Mouse (Mus musculus): ENCODE data around the gene Ascl2. TPM values are rescaled to one million over a fixed set of nuclear protein-coding genes. Genes with fewer than 3 reads are reported as not detected.
A peak's percentile ranks its signal among the peaks of the same experiment; 100 is the strongest.

Ascl2 gene
- polyA plus RNA-seq, 1 experiment from 2014 or later: 0.93 TPM

DNA sequence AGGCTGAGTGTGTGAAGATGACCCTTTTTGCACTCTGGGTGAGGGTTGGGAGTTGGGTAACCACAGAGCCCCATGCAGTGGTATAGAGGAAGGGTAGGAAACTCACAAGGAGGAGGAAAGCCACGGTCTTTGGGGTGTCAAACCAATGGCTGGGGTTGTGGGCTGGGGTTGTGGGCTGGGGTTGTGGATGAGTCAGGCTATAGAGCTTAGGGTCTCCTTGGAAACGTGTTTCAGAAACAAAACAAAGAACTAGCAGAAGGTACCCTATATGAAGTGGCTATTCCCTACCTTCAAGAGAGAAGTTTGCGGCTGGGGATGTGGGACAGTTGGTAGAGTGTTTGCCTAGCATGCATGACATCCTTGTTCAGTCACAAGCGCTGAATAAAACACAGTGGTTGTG is 40.9 kb upstream of the Ascl2 start:
- 79% methylated on average over 4 of the region's 4 CpGs for WGBS
- H3K4me2 ChIP-seq (ENCODE audit: low read length): no peak overlapping the region
- H3K27ac ChIP-seq (ENCODE audit: low read depth, low read length): no peak overlapping the region
- H3K27me3 ChIP-seq (replicated peaks; ENCODE audit: control insufficient read depth, insufficient read depth, low read length): no peaks in the 10 kb centered on the region
- no peak overlapping the region for H3K4me3 ChIP-seq (ENCODE audit: low read length)
- no peak for ATAC-seq
- H3K9ac ChIP-seq (ENCODE audit: low read depth, low read length): no peak overlapping the region
- H3K9me3 ChIP-seq (ENCODE audit: control insufficient read depth, low read length): no peaks in the 10 kb centered on the region
- peaks cover 20% of the 10 kb centered on the region; the same call in 1 of the 2 replicates for H3K4me1 ChIP-seq (ENCODE audit: control insufficient read depth, insufficient read depth, low read depth, low read length)
- no peaks in the 10 kb centered on the region for H3K36me3 ChIP-seq (ENCODE audit: control insufficient read depth, insufficient read depth, low read length)

DNA sequence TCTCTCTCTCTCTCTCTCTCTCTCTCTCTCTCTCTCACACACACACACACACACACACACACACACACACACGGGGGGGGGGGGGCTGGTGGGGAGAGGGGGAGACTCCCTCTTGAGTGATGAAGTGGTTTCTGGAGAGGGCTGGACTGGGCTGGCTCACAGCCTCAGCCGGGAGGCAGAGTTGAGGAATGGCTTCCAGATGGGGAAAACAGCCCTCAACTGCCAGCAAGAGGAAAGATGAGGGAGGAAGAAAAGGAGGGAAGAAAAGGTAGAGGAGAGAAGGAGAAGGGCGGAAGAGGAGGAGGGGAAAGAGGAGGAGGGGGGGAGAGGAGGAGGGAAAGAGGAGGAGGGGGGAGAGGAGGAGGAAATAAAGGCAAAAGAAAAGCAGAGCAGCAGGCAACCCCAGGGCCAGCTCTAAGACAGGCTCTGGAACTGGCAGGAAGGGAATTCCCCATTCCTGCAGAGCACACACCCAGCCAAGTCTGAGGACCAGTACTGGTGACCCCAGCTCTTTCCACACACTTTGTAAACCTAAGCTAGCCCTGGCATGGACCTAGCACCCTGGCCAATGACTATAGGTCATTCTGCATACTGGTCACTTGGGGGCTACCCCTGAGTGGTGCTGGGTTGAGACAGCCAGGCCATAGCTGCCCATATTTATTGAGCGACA is 40.1 kb upstream of the Ascl2 start:
- WGBS: 52% methylated on average over 3 of the region's 4 CpGs
- Histone ChIP-seq H3K4me1 (ENCODE audit: control insufficient read depth, insufficient read depth, low read depth, low read length) (peaks cover 20% of the 10 kb centered on the region; the same call in 1 of the 2 replicates), H3K27ac (ENCODE audit: low read depth, low read length) (peak overlapping the region; percentile 72), H3K27me3 (replicated peaks; ENCODE audit: control insufficient read depth, insufficient read depth, low read length) (no peaks in the 10 kb centered on the region), H3K36me3 (ENCODE audit: control insufficient read depth, insufficient read depth, low read length) (no peaks in the 10 kb centered on the region), H3K4me3 (ENCODE audit: low read length) (no peak overlapping the region), H3K9me3 (ENCODE audit: control insufficient read depth, low read length) (no peaks in the 10 kb centered on the region), H3K4me2 (ENCODE audit: low read length) (no peak overlapping the region), H3K9ac (ENCODE audit: low read depth, low read length) (no peak overlapping the region)
- peak; percentile 46; the same call in 1 of the 2 replicates for ATAC-seq

DNA sequence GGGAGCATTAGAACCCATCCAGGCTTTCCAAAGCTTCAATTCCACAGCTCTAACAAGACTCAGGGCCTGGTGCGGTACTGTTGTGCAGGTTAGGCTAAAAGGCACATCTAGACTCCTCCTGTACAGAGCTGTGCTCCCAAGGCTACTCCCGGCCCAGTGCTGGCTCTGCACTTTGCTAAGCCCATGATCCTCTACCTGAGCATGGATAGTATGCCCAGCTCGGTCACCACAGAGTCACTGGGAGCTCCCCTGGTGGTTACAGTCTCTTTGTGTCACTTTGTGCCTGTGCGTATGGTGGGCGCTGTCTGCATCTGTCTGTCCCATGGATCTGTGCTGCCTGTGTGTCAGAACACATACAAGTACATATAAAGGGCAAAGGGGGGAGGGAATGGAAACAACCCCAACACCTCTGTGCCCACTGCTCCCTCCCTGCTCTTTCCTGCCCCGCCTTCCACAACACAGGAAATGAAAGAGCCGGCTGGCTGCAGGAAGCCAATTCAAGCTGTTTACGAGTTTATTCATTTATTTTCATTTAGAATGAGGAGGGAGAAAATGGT is 39.4 kb upstream of the Ascl2 start:
- Histone ChIP-seq H3K4me2 (ENCODE audit: low read length) (no peak overlapping the region), H3K4me3 (ENCODE audit: low read length) (no peak overlapping the region), H3K27ac (ENCODE audit: low read depth, low read length) (peak overlapping the region; percentile 60), H3K36me3 (ENCODE audit: control insufficient read depth, insufficient read depth, low read length) (no peaks in the 10 kb centered on the region), H3K9ac (ENCODE audit: low read depth, low read length) (peak overlapping the region; percentile 8; the same call in 1 of the 2 replicates), H3K27me3 (replicated peaks; ENCODE audit: control insufficient read depth, insufficient read depth, low read length) (no peaks in the 10 kb centered on the region), H3K9me3 (ENCODE audit: control insufficient read depth, low read length) (no peaks in the 10 kb centered on the region), H3K4me1 (ENCODE audit: control insufficient read depth, insufficient read depth, low read depth, low read length) (peaks cover 15% of the 10 kb centered on the region; the same call in 1 of the 2 replicates)
- WGBS: 57% methylated on average over 8 of the region's 8 CpGs
- peak; percentile 28 for ATAC-seq

DNA sequence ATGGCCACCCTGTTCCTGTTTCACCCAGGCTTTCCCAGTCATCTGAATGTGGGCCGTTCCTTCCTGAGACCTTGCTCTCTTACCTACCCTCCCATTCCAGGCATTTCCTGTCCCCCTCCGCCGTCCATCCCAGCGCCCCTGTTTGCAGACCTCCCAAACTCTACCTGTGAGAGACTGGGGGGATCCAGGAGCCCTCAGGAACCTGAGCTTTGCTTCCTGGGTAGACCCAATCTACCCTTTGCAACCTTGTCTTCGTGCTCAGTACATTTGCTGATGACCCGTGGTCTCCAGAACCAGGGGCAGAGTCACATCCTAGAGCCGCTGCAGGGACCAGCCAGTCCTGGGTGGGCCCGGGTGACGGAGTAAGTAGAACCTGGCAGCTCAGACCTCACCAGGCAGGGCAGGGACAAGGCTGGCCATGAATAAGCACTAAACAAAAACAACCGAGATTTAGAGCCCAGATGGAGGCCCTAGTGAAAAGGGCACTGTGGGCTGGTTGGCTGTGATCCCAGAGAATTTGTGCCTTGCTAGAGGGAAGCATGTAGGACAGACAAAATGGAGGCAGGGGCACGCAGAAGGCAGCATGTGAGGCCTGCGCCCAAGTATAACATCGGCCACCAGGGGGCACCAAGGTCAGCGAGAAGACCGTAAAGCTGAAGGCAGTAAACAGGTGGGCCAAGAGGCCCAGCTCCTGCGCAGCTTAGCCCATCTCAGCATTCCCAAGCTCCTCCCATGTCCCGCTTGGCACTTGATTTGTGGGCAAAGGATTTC is 38.7 kb upstream of the Ascl2 start:
- Histone ChIP-seq H3K4me3 (ENCODE audit: low read length) (no peak overlapping the region), H3K27me3 (replicated peaks; ENCODE audit: control insufficient read depth, insufficient read depth, low read length) (no peaks in the 10 kb centered on the region), H3K4me2 (ENCODE audit: low read length) (no peak overlapping the region), H3K36me3 (ENCODE audit: control insufficient read depth, insufficient read depth, low read length) (no peaks in the 10 kb centered on the region), H3K9me3 (ENCODE audit: control insufficient read depth, low read length) (no peaks in the 10 kb centered on the region), H3K9ac (ENCODE audit: low read depth, low read length) (peak overlapping the region; percentile 8; the same call in 1 of the 2 replicates), H3K4me1 (ENCODE audit: control insufficient read depth, insufficient read depth, low read depth, low read length) (peaks cover 13% of the 10 kb centered on the region; the same call in 1 of the 2 replicates), H3K27ac (ENCODE audit: low read depth, low read length) (peak overlapping the region; percentile 60)
- ATAC-seq: peak; percentile 88
- 39% methylated on average over 17 of the region's 17 CpGs for WGBS

DNA sequence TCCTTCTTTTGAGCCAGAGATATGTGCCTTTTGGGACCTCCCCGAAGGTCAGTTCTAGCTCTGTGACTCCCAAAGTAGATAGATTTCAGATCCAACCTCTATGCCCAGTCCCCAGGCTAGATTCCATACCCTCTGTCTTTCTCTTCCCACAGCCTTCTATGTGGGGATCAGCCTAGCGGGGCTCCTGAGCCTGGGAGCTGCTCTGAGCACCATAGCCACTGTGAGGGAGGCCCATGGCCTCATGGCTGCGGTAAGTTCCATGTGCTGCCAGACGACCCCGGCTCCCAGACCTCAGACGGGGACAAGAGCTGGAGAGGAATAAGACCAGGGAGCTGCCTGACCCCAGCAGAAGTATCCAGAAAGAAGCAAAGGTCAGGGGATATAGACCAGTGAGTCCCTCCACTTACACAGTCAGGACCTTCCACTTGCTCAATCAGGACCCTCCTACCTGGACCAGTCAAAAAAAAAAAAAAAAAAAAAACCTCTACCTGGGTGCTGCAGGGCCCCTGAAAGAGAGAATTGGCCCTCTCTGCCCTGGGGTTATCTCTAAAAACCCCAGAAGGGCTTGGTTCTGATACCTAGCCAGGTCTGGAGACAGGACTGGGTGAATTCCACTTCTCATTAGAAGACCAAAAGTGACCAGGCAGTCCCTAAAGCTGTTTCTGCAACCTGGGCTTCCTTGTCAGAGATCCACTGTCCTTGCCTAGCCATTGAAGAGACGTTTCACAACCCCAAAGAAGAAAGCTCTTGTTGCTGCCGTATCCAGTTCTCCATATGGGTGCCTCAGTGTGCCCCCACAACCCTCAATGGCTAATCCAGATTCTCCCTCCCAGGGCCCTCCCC is 37.9 kb upstream of the Ascl2 start:
- Histone ChIP-seq H3K9ac (ENCODE audit: low read depth, low read length) (no peak overlapping the region), H3K4me3 (ENCODE audit: low read length) (no peak overlapping the region), H3K4me1 (ENCODE audit: control insufficient read depth, insufficient read depth, low read depth, low read length) (peaks cover 9% of the 10 kb centered on the region; the same call in 1 of the 2 replicates), H3K27ac (ENCODE audit: low read depth, low read length) (no peak overlapping the region; the same call in 1 of the 2 replicates), H3K36me3 (ENCODE audit: control insufficient read depth, insufficient read depth, low read length) (no peaks in the 10 kb centered on the region), H3K9me3 (ENCODE audit: control insufficient read depth, low read length) (no peaks in the 10 kb centered on the region), H3K4me2 (ENCODE audit: low read length) (no peak overlapping the region), H3K27me3 (replicated peaks; ENCODE audit: control insufficient read depth, insufficient read depth, low read length) (no peaks in the 10 kb centered on the region)
- WGBS: 88% methylated on average over 8 of the region's 8 CpGs
- no peak for ATAC-seq

DNA sequence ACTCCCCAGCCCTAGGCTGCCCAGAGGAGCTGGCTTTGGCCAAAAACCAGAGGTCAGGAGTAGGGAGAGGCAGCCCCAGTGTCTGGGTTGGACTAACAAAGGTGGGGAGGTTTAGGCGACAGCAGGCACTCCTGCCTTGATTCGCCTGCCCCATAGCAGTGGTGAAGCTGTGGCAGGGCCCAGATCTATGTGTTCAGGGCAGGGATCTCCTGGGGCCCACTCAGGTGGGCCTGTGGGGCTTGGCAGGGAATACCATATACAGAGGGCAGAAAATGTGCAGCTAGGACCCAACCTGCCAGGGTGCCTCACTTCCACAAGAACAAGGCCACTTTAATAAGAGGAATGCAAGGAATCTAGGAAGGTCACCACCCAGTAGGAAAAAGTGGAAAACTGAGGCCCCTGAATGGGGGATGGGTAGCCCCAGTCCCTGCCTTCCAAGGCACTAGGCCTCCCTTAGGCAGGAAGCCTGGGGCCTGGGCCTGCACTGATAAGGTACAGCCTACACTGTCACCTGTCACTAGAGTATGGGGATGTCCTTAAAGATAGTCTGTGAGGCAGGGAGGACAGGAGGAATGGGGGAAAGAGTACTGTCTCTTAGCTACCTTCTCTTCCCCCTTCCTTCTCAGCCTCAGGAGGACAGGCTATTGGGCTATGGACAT is 37.2 kb upstream of the Ascl2 start:
- H3K4me1 ChIP-seq (ENCODE audit: control insufficient read depth, insufficient read depth, low read depth, low read length): peaks cover 9% of the 10 kb centered on the region; the same call in 1 of the 2 replicates
- no peak overlapping the region for H3K4me3 ChIP-seq (ENCODE audit: low read length)
- no peak for ATAC-seq
- no peaks in the 10 kb centered on the region for H3K27me3 ChIP-seq (replicated peaks; ENCODE audit: control insufficient read depth, insufficient read depth, low read length)
- H3K36me3 ChIP-seq (ENCODE audit: control insufficient read depth, insufficient read depth, low read length): no peaks in the 10 kb centered on the region
- H3K9me3 ChIP-seq (ENCODE audit: control insufficient read depth, low read length): no peaks in the 10 kb centered on the region
- no peak overlapping the region for H3K27ac ChIP-seq (ENCODE audit: low read depth, low read length)
- H3K4me2 ChIP-seq (ENCODE audit: low read length): no peak overlapping the region
- no peak overlapping the region for H3K9ac ChIP-seq (ENCODE audit: low read depth, low read length)
- WGBS: 79% methylated on average over 2 of the region's 2 CpGs

DNA sequence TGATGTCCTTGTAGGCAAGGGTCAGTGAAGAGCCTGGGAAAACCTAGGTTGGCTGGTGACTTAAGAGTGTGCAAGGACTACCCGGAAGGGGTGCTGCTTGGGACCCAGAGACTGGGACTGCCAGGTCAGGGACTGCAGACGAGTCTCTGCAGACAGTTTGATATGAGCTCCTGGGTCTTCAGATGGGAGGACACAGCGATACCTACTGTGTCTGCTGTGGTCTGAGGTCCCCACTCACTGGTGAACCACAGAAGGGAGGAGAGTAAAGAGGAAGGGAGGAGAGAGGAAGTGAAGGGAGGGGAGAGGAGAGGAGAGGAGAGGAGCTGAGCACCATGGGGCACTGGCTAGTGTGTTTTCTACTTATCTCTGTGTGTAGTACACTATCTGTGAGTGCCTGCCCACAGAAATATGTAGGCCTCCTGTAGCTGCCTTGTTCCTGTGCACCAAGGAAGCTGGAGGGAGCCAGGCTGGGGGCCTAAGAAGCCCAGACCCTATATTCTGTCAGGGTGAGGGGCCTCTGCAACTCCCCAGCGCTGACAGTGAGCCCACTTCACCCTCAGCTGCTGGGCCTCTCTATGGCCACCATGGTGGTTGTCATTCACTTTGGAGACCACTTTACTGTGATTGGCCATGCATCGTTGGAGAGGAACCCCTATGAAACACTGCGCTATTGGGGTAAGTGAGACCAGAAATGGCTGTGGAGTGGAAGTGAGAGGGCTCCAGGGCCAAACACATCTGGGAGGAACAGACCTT is 36.5 kb upstream of the Ascl2 start:
- no peaks in the 10 kb centered on the region for H3K36me3 ChIP-seq (ENCODE audit: control insufficient read depth, insufficient read depth, low read length)
- no peaks in the 10 kb centered on the region for H3K9me3 ChIP-seq (ENCODE audit: control insufficient read depth, low read length)
- H3K4me3 ChIP-seq (ENCODE audit: low read length): no peak overlapping the region
- H3K4me1 ChIP-seq (ENCODE audit: control insufficient read depth, insufficient read depth, low read depth, low read length): peaks cover 9% of the 10 kb centered on the region; the same call in 1 of the 2 replicates
- H3K27ac ChIP-seq (ENCODE audit: low read depth, low read length): no peak overlapping the region
- WGBS: 88% methylated on average over 6 of the region's 6 CpGs
- H3K4me2 ChIP-seq (ENCODE audit: low read length): no peak overlapping the region
- H3K9ac ChIP-seq (ENCODE audit: low read depth, low read length): no peak overlapping the region
- no peaks in the 10 kb centered on the region for H3K27me3 ChIP-seq (replicated peaks; ENCODE audit: control insufficient read depth, insufficient read depth, low read length)
- ATAC-seq: no peak
